Mouse (Mus musculus): ENCODE data around the gene Chrna4.
A peak's percentile ranks its signal among the peaks of the same experiment; 100 is the strongest.

Chrna4 gene

GRCm38 (mm10) chr2:181038644-181039355 is 4.5 kb downstream of the Chrna4 start:
- no peak for DNase-seq (ENCODE audit: low read depth)

- DNase-seq (ENCODE audit: low read depth) = no peak
These were observed 6.8 kb downstream of the Chrna4 start for GRCm38 (mm10) chr2:181036561-181036960.

- no peak for DNase-seq (ENCODE audit: low read depth)
These were observed 8.2 kb downstream of the Chrna4 start for GRCm38 (mm10) chr2:181035186-181035585.

GRCm38 (mm10) chr2:181033310-181033709 is 10.0 kb downstream of the Chrna4 start:
- DNase-seq (ENCODE audit: low read depth) = no peak

DNA sequence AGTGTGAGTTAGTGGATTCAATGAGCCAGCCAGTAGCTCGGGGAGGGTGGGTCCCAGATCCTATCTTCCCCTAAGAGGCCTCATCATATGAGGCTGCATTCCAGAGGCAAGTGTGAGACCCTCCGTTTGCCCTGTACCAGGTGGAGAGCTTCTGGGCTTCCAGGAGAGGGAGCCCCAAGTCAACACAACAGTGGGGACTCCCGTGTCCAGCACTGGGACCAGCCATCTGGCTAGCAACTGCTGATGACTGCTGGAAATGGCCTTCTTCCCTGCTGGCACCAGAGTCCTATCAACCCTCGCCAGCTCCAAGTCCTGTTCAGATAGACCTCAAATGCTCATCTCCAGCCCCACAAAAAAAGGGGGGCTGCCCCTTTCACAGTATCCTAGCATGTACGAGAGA is 10.9 kb downstream of the Chrna4 start:
- DNase-seq (ENCODE audit: low read depth) = peak; percentile 10

DNA sequence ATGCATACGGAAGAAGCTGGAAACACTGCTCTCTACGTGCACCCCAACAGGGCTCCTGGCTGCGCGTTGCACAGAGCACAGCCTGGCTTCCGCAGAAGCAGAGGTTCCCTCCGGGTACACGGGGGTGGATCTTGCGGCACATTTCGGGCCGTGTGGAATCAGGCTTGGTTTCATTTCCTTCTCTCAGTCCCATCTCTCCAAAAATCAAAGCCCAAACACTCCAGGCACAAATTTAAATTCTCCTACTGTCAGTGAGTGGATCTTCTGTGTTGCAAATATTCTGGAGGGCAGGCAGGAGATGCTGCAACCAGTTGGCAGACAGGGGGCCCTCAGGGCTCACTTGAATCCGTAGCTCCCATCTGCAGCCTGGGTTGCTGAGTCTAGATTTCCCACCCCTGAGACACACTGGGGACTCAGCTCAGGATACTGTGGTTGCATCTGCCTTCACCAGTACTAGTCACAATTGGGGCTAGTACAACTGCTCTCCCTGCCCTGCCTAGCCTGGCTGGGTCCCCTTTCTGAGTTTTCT is 11.9 kb downstream of the Chrna4 start:
- DNase-seq (ENCODE audit: low read depth) = no peak

DNA sequence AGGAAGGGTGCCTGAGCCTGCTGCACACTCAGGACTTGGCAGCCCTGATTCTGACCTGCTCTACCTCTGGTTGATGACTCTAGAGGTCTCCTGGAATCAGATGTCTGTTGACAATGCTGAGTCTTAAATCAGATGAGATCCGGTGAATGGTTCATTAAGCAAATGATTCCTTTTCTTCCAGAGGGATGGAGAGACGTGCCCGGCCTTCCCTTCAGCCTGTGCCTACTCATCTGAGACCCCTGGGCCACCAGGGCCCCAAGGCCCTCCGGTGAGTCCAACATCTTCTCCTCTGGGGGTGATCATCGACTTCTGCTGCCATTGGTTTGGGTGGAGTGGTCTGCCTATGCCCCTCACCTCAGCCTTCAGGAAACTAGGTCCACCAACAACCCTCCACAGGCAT is 35.0 kb downstream of the Chrna4 start:
- DNase-seq (ENCODE audit: low read depth) = no peak

DNA sequence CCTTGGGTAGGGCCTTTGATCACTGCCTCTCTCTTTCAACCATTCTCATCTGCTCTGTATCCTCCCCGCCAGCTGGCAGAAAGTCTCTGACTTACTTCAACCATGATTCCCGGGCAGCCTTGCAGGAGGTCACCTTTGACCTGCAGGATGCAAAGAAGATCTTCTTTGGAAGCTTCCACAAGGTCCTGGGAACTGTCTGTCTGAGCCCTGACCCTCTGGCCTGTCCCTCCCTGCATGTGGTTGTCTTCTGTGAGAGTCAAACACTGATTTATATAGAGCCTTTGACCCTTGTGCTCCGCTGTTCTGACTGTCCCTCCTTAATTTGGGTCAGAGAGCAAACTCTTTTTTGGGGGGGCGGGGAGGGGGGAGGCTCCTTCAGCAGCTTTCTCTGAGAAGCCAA is 36.3 kb downstream of the Chrna4 start:
- DNase-seq (ENCODE audit: low read depth) = no peak

DNA sequence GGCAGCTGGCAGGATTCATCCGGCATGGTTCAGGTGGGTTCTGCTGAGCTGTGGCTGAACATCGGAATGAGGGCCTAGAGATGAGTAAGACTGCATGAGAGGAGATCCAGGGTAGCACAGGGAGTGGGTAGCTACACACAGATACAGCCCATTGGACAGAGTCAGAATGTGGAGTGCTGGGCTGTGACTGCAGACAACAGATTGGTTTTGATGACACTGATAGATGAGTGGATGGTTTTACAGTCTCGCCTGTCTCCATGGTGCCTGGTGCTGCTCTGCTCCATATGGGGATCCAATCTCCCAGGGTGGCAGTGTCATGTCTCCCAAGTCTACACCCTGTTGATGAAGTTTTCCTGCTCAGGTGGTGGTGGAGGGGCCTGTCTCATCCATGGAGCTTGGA is 46.4 kb downstream of the Chrna4 start:
- DNase-seq (ENCODE audit: low read depth) = no peak

DNA sequence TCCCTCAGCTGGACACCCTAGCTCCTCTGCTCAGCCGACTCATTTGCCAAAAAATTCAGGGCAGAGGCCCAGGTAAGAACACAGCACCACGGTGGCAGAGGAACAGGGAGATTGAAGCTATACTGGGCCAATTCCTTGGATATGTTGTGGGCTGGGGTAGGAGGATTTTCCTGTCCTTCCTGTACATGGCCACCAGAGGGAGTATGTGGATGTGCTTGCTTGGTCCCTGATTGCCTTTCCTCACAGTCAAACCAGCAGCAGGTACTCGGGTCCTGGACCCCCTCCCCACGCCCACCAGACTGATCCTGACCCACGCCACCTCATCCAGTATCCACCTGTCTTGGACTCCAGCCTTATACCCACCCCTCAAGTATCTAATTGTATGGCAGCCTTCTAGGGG is 46.9 kb downstream of the Chrna4 start:
- peak; percentile 48 for DNase-seq (ENCODE audit: low read depth)

GRCm38 (mm10) chr2:180995457-180995856 is 47.9 kb downstream of the Chrna4 start:
- no peak for DNase-seq (ENCODE audit: low read depth)

GRCm38 (mm10) chr2:180994360-180994759 is 49.0 kb downstream of the Chrna4 start:
- no peak for DNase-seq (ENCODE audit: low read depth)

DNA sequence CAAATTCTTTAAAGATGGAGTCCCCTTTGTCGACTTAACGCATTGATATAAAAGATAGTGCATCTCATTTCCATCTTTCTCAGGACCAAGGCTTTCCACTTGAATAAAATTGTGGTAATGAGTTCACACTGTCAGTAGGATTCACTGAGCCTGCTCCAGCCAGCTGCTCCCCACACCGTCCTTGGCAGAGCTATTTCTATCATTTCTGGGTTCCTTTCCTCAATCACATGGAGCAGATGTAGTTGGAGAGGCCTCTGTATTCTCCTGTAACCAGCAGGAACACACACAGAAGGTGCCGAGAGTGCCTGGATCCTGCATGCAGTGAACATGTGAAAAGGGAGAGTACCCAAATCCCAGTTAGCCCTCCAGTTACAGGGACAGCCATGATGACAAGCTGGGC is 53.0 kb downstream of the Chrna4 start:
- DNase-seq (ENCODE audit: low read depth) = no peak

GRCm38 (mm10) chr2:180988948-180989347 is 54.4 kb downstream of the Chrna4 start:
- DNase-seq (ENCODE audit: low read depth) = no peak

DNA sequence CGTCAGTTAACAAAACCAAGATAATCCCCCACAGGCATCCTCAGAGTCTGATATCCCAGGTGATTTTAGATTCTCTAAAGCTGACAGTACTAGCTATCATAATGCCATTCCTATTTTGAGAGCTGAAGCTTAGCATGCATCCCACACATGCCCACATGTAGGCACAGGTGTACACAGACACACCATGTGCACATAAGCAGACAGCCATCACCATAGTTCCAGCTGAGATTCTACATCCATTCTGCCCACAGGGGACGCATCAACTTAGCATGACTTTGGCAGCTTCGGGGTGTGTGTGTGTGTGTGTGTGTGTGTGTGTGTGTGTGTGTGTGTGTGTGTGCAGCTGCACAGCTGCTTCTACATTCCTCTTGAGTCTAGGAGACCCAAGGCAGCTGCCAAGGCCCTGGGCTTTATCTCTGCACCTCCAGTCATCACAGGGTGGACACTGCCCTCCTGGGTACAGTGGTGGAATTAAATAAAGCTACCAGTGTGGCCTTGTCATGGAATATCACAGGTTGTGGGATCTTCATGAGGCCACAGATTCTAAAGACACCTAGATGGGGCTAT is 54.9 kb downstream of the Chrna4 start:
- no peak for DNase-seq (ENCODE audit: low read depth)

- no peak for DNase-seq (ENCODE audit: low read depth)
These were observed 55.8 kb downstream of the Chrna4 start for GRCm38 (mm10) chr2:180987432-180988030.

GRCm38 (mm10) chr2:180987001-180987400 is 56.3 kb downstream of the Chrna4 start:
- no peak for DNase-seq (ENCODE audit: low read depth)

- no peak for DNase-seq (ENCODE audit: low read depth)
These were observed 56.9 kb downstream of the Chrna4 start, which contains the start of gene Col20a1 for GRCm38 (mm10) chr2:180986449-180986848. TSS of gene Col20a1 (plus strand) at chr2:180986535.

DNA sequence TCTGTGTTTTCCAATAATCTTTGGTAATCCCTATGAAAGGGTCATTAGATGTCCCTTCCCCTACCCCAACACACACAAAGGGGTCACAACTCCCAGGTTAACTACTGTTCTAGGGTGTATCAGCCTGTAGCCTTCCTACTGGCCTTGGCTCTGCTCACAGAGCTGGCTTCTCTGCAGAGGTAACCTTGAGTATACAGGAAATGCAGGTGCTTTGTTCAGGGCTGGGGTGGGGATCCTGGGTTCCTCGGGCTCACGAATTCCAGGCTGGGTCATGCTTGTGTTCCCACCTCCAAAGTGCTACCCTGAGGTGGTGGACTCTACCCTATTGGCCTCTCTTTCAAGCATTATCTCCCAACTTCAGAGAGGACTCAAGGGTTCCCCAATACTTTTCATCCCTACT is 57.7 kb downstream of the Chrna4 start:
- no peak for DNase-seq (ENCODE audit: low read depth)

DNA sequence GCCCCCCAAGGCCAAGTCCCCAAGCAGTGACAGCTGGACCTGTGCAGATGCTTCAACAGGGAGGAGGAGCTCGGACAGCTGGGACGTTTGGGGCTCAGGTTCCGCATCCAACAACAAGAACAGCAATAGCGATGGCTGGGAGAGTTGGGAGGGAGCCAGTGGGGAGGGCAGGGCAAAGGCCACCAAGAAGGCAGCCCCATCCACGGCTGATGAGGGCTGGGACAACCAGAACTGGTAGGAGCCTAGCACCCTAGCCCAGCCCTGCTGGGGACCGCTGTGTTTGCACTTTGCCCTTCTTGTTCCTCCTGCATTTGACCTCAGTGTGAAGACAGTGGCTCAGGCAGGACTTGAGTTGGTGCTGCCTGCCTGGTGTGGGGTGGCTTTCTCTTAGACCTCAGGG is 62.2 kb downstream of the Chrna4 start:
- no peak for DNase-seq (ENCODE audit: low read depth)
